Mouse (Mus musculus): ENCODE data around the gene Hectd3. TPM values are rescaled to one million over a fixed set of nuclear protein-coding genes. Genes with fewer than 3 reads are reported as not detected.

The Hectd3 gene
- total and polyA plus RNA-seq, 2 experiments from 2014 or later, result 5.6 to 14.4 TPM

- peaks cover 16% of the 10 kb centered on the region for H3K36me3 ChIP-seq (replicated peaks; ENCODE audit: control insufficient read depth, insufficient read depth, low read length)
- ATAC-seq (ENCODE audit: insufficient read depth, low read depth) (peak; percentile 89), DNase-seq (ENCODE audit: low spot score) (peak; percentile 77)
- H3K27ac ChIP-seq (ENCODE audit: low read depth), result no peak overlapping the region
- no peaks in the 10 kb centered on the region for H3K9me3 ChIP-seq (replicated peaks; ENCODE audit: control insufficient read depth, low read length)
- no peaks in the 10 kb centered on the region for H3K27me3 ChIP-seq (ENCODE audit: control insufficient read depth, insufficient read depth, low read length)
- no peak overlapping the region for H3K9ac ChIP-seq (replicated peaks; ENCODE audit: low read depth, low read length)
- TF ChIP-seq CTCF (IDR thresholded peaks at IDR 0.05; ENCODE audit: low read depth), result peak; percentile 82
- TF ChIP-seq EP300 (IDR thresholded peaks at IDR 0.05; ENCODE audit: low read depth), result no peak
- no peak overlapping the region for H3K4me2 ChIP-seq (ENCODE audit: low read depth, low read length)
- WGBS, result 46% methylated on average over 17 of the region's 17 CpGs
- H3K4me3 ChIP-seq (ENCODE audit: low read depth, low read length), result no peak overlapping the region
- no peaks in the 10 kb centered on the region for H3K4me1 ChIP-seq (ENCODE audit: control insufficient read depth, insufficient read depth)
Measured at GRCm38 (mm10) chr4:116986400-116987121, 8.6 kb upstream of the Hectd3 start.

DNA sequence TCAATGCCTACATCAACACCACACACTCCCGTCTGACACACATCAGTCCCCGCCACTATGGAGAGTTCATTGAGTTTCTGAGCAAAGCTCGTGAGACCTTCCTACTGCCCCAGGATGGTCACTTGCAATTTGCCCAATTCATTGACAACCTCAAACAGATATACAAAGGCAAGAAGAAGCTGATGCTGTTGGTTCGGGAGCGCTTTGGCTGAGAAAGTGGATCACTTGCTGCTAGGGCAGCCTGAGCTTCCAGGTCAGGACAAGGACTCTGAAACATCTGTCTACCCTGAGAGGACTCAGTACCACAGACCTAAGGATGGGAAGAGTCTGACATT, 8.0 kb upstream of the Hectd3 start:
- Histone ChIP-seq H3K4me1 (ENCODE audit: control insufficient read depth, insufficient read depth) (no peaks in the 10 kb centered on the region), H3K27ac (ENCODE audit: low read depth) (no peak overlapping the region), H3K4me3 (ENCODE audit: low read depth, low read length) (no peak overlapping the region), H3K4me2 (ENCODE audit: low read depth, low read length) (no peak overlapping the region), H3K9me3 (replicated peaks; ENCODE audit: control insufficient read depth, low read length) (no peaks in the 10 kb centered on the region), H3K27me3 (ENCODE audit: control insufficient read depth, insufficient read depth, low read length) (no peaks in the 10 kb centered on the region), H3K9ac (replicated peaks; ENCODE audit: low read depth, low read length) (no peak overlapping the region), H3K36me3 (replicated peaks; ENCODE audit: control insufficient read depth, insufficient read depth, low read length) (peaks cover 16% of the 10 kb centered on the region)
- WGBS, result 59% methylated on average over 5 of the region's 5 CpGs
- TF ChIP-seq CTCF (IDR thresholded peaks at IDR 0.05; ENCODE audit: low read depth), result no peak
- TF ChIP-seq EP300 (IDR thresholded peaks at IDR 0.05; ENCODE audit: low read depth), result no peak
- ATAC-seq (ENCODE audit: insufficient read depth, low read depth), result no peak
- no peak for DNase-seq (ENCODE audit: low spot score)

DNA sequence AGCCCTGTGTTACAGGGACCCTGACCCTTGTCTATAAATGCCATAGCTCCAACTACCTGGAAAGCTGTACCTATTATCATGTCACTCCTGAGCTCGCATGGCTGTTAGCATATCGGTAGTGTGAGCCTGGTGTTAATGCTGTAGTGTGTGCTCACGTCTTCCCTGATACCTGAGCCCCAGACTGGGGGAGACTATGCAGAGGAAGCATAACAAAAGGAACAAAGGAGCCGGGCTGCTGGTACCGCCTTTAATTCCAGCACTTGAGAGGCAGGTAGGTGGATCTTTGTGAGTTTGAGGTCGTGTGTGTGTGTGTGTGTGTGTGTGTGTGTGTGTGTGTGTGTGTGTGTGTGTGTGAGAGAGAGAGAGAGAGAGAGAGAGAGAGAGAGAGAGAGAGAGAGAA, 5.4 kb upstream of the Hectd3 start:
- peaks cover 20% of the 10 kb centered on the region for H3K36me3 ChIP-seq (replicated peaks; ENCODE audit: control insufficient read depth, insufficient read depth, low read length)
- WGBS, result 72% methylated on average over 6 of the region's 6 CpGs
- no peak overlapping the region for H3K9ac ChIP-seq (replicated peaks; ENCODE audit: low read depth, low read length)
- no peak overlapping the region for H3K27ac ChIP-seq (ENCODE audit: low read depth)
- H3K27me3 ChIP-seq (ENCODE audit: control insufficient read depth, insufficient read depth, low read length), result no peaks in the 10 kb centered on the region
- DNase-seq (ENCODE audit: low spot score) (no peak), ATAC-seq (ENCODE audit: insufficient read depth, low read depth) (no peak)
- H3K9me3 ChIP-seq (replicated peaks; ENCODE audit: control insufficient read depth, low read length), result no peaks in the 10 kb centered on the region
- no peak overlapping the region for H3K4me3 ChIP-seq (ENCODE audit: low read depth, low read length)
- no peak overlapping the region for H3K4me2 ChIP-seq (ENCODE audit: low read depth, low read length)
- TF ChIP-seq CTCF (IDR thresholded peaks at IDR 0.05; ENCODE audit: low read depth), result no peak
- TF ChIP-seq EP300 (IDR thresholded peaks at IDR 0.05; ENCODE audit: low read depth), result no peak
- H3K4me1 ChIP-seq (ENCODE audit: control insufficient read depth, insufficient read depth), result peaks cover 4% of the 10 kb centered on the region

- H3K4me1 ChIP-seq (ENCODE audit: control insufficient read depth, insufficient read depth), result peaks cover 12% of the 10 kb centered on the region
Measured at GRCm38 (mm10) chr4:116991366-116991765, 3.8 kb upstream of the Hectd3 start.

DNA sequence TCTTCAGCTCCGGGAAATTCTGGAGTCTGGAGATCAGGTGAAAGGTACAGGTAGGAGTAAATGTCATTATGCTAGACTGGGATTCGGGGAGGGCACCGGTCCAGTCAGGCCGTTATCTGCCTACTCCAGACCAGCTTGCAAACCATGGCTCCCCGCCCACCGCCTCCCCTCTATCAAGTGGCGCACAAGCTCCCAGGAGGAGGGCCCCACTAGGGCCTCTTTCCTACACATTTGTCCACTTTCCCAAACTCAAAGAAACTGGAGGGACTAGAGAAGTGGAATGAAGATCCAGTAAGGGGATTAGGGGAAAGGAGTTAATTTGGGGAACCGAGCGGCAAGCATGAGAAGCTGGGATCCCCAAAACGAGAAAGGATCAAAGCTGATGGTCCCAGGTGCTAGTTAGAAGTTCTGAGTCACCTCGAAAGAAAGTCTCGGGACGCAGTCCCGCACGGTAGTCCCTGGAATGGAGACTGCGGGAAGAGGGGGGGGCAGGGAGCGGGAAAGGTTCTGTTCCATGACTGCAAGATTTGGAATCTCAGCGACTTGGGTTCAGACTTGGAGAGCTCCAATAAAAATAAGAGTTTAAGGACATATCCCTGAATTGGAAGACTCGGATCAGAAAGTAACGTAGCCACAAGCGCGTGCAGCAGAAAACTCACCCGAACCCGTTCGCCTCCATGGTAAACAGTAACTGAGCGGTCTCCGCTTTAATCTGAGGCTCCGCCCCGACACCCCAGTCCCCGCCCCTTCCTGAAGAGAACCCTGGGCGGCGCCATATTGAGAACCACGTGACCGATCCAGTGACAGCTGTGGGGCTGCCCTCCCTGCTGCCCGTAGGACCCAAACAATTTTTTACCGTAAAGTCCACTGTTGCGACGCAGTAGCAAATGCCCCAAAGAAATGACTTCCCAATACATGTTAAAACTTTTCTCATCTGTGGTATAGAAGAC, 1.2 kb upstream of the Hectd3 start, which contains the start of gene Urod:
Gene Urod (minus strand): TSS at position 742 of the 950 bp plus-strand sequence.
- Histone ChIP-seq H3K9me3 (replicated peaks; ENCODE audit: control insufficient read depth, low read length) (no peaks in the 10 kb centered on the region), H3K36me3 (replicated peaks; ENCODE audit: control insufficient read depth, insufficient read depth, low read length) (peaks cover 26% of the 10 kb centered on the region), H3K4me3 (ENCODE audit: low read depth, low read length) (peak within 1 kb of the TSS; percentile 91), H3K9ac (replicated peaks; ENCODE audit: low read depth, low read length) (peak within 1 kb of the TSS; percentile 86), H3K4me1 (ENCODE audit: control insufficient read depth, insufficient read depth) (peaks cover 12% of the 10 kb centered on the region), H3K27me3 (ENCODE audit: control insufficient read depth, insufficient read depth, low read length) (no peaks in the 10 kb centered on the region), H3K27ac (ENCODE audit: low read depth) (peak within 1 kb of the TSS; percentile 78), H3K4me2 (ENCODE audit: low read depth, low read length) (peak within 1 kb of the TSS; percentile 98)
- ATAC-seq (ENCODE audit: insufficient read depth, low read depth), result peak; percentile 95
- DNase-seq (ENCODE audit: low spot score), result peak; percentile 96
- TF ChIP-seq EP300 (IDR thresholded peaks at IDR 0.05; ENCODE audit: low read depth) (no peak), CTCF (IDR thresholded peaks at IDR 0.05; ENCODE audit: low read depth) (no peak)
- WGBS, result under 1% methylated on average over 38 of the region's 38 CpGs

More at GRCm38 (mm10) chr4:116991366-116991765, 3.8 kb upstream of the Hectd3 start:
- Histone ChIP-seq H3K4me3 (ENCODE audit: low read depth, low read length) (no peak overlapping the region), H3K9ac (replicated peaks; ENCODE audit: low read depth, low read length) (no peak overlapping the region), H3K4me2 (ENCODE audit: low read depth, low read length) (no peak overlapping the region), H3K27me3 (ENCODE audit: control insufficient read depth, insufficient read depth, low read length) (no peaks in the 10 kb centered on the region), H3K27ac (ENCODE audit: low read depth) (no peak overlapping the region), H3K9me3 (replicated peaks; ENCODE audit: control insufficient read depth, low read length) (no peaks in the 10 kb centered on the region), H3K36me3 (replicated peaks; ENCODE audit: control insufficient read depth, insufficient read depth, low read length) (peaks cover 20% of the 10 kb centered on the region)
- DNase-seq (ENCODE audit: low spot score) (peak; percentile 57), ATAC-seq (ENCODE audit: insufficient read depth, low read depth) (no peak)
- TF ChIP-seq CTCF (IDR thresholded peaks at IDR 0.05; ENCODE audit: low read depth) (peak; percentile 94), EP300 (IDR thresholded peaks at IDR 0.05; ENCODE audit: low read depth) (no peak)
- 11% methylated on average over 7 of the region's 7 CpGs for WGBS
